Mouse (Mus musculus): Measurements from ENCODE around the gene Elmod3.

The Elmod3 gene

GRCm38 (mm10) chr6:72597956-72598753, at the start of gene Elmod3, which contains the start of gene Retsat:
Elmod3 (minus strand) TSS chr6:72598413.
Retsat (plus strand) TSS chr6:72598475.
- peak; percentile 77 for ATAC-seq (ENCODE audit: insufficient number of reproducible peaks, low FRiP score, low TSS enrichment)

- ATAC-seq (ENCODE audit: insufficient number of reproducible peaks, low FRiP score, low TSS enrichment), result peak; percentile 64
Measured at GRCm38 (mm10) chr6:72647383-72647820, 49.2 kb upstream of the Elmod3 start.

GRCm38 (mm10) chr6:72645364-72645763, 47.2 kb upstream of the Elmod3 start:
- no peak for ATAC-seq (ENCODE audit: insufficient number of reproducible peaks, low FRiP score, low TSS enrichment)

GRCm38 (mm10) chr6:72644576-72644975, 46.4 kb upstream of the Elmod3 start:
- ATAC-seq (ENCODE audit: insufficient number of reproducible peaks, low FRiP score, low TSS enrichment), result no peak

GRCm38 (mm10) chr6:72641218-72641954, 43.2 kb upstream of the Elmod3 start:
- ATAC-seq (ENCODE audit: insufficient number of reproducible peaks, low FRiP score, low TSS enrichment), result no peak

GRCm38 (mm10) chr6:72636940-72637339, 38.7 kb upstream of the Elmod3 start:
- no peak for ATAC-seq (ENCODE audit: insufficient number of reproducible peaks, low FRiP score, low TSS enrichment)

GRCm38 (mm10) chr6:72635760-72636431, 37.7 kb upstream of the Elmod3 start:
- ATAC-seq (ENCODE audit: insufficient number of reproducible peaks, low FRiP score, low TSS enrichment), result peak; percentile 50; the same call in 1 of the 2 replicates

- no peak for ATAC-seq (ENCODE audit: insufficient number of reproducible peaks, low FRiP score, low TSS enrichment)
Measured at GRCm38 (mm10) chr6:72634311-72634710, 36.1 kb upstream of the Elmod3 start.

GRCm38 (mm10) chr6:72631700-72632099, 33.5 kb upstream of the Elmod3 start:
- ATAC-seq (ENCODE audit: insufficient number of reproducible peaks, low FRiP score, low TSS enrichment), result no peak

GRCm38 (mm10) chr6:72630961-72631360, 32.7 kb upstream of the Elmod3 start:
- ATAC-seq (ENCODE audit: insufficient number of reproducible peaks, low FRiP score, low TSS enrichment), result no peak

GRCm38 (mm10) chr6:72630370-72630769, 32.2 kb upstream of the Elmod3 start:
- no peak for ATAC-seq (ENCODE audit: insufficient number of reproducible peaks, low FRiP score, low TSS enrichment)

GRCm38 (mm10) chr6:72627276-72627675, 29.1 kb upstream of the Elmod3 start:
- no peak for ATAC-seq (ENCODE audit: insufficient number of reproducible peaks, low FRiP score, low TSS enrichment)

GRCm38 (mm10) chr6:72626391-72626790, 28.2 kb upstream of the Elmod3 start:
- no peak for ATAC-seq (ENCODE audit: insufficient number of reproducible peaks, low FRiP score, low TSS enrichment)

GRCm38 (mm10) chr6:72623661-72624402, 25.6 kb upstream of the Elmod3 start:
- ATAC-seq (ENCODE audit: insufficient number of reproducible peaks, low FRiP score, low TSS enrichment), result no peak

GRCm38 (mm10) chr6:72622917-72623316, 24.7 kb upstream of the Elmod3 start:
- no peak for ATAC-seq (ENCODE audit: insufficient number of reproducible peaks, low FRiP score, low TSS enrichment)

GRCm38 (mm10) chr6:72620920-72621319, 22.7 kb upstream of the Elmod3 start:
- ATAC-seq (ENCODE audit: insufficient number of reproducible peaks, low FRiP score, low TSS enrichment), result no peak

- no peak for ATAC-seq (ENCODE audit: insufficient number of reproducible peaks, low FRiP score, low TSS enrichment)
Measured at GRCm38 (mm10) chr6:72619734-72620532, 21.7 kb upstream of the Elmod3 start.

- ATAC-seq (ENCODE audit: insufficient number of reproducible peaks, low FRiP score, low TSS enrichment), result peak; percentile 97
Measured at GRCm38 (mm10) chr6:72616643-72617288, 18.6 kb upstream of the Elmod3 start, which contains the start of gene Tgoln1. Tgoln1 (minus strand) TSS chr6:72617000.
